Mouse (Mus musculus) midbrain, postnatal 0 days (tissue): ENCODE measurements around the gene Mfsd14b. TPM values are rescaled to one million over a fixed set of nuclear protein-coding genes. Genes with fewer than 3 reads are reported as not detected.

Experiments
- ATAC-seq: fragments of 200-750 bp; cut with Nextera tagmentation; 2 replicates; pipeline ENCODE4 v1.8.0; 2017; ENCODE audit warnings: moderate number of reproducible peaks, mild to moderate bottlenecking, moderate TSS enrichment, moderate library complexity; ENCODE audit not compliant: low FRiP score
- DNase-seq: peaks from one replicate; pipeline ENCODE4 v3.0.0-alpha.2; 2015; ENCODE audit warnings: low spot score
- H3K27ac ChIP-seq: fragments of 300-500 bp; sonication (generic); 2 replicates; pipeline ENCODE4 v1.5.1; 2014; ENCODE audit warnings: low read depth, mild to moderate bottlenecking, low read length, mixed read lengths
- H3K27me3 ChIP-seq: fragments of 300-500 bp; sonication (generic); 2 replicates; pipeline ENCODE4 v1.6.1; 2014; ENCODE audit warnings: low read length, control low read depth, mixed read lengths; ENCODE audit not compliant: insufficient read depth
- H3K36me3 ChIP-seq: fragments of 300-500 bp; sonication (generic); 2 replicates; pipeline ENCODE4 v1.6.1; 2014; ENCODE audit warnings: low read length, control low read depth, mixed read lengths; ENCODE audit not compliant: insufficient read depth
- H3K4me1 ChIP-seq: fragments of 300-500 bp; sonication (generic); 2 replicates; pipeline ENCODE4 v1.6.1; 2014; ENCODE audit warnings: mild to moderate bottlenecking, control low read depth, antibody characterized with exemption, low read length, mixed read lengths; ENCODE audit not compliant: insufficient read depth
- H3K4me2 ChIP-seq: fragments of 300-500 bp; sonication (generic); 2 replicates; pipeline ENCODE4 v1.6.1; 2014; ENCODE audit warnings: low read depth, mild to moderate bottlenecking, low read length, mixed read lengths; ENCODE audit not compliant: poor library complexity, severe bottlenecking
- H3K4me3 ChIP-seq: fragments of 300-500 bp; sonication (generic); 2 replicates; pipeline ENCODE4 v1.5.1; 2014; ENCODE audit warnings: low read depth, mild to moderate bottlenecking, low read length, moderate library complexity
- H3K9ac ChIP-seq: fragments of 300-500 bp; sonication (generic); replicated peaks from 2 replicates; pipeline ENCODE4 v1.6.1; 2014; ENCODE audit warnings: mild to moderate bottlenecking, low read length, moderate library complexity, mixed read lengths; ENCODE audit not compliant: poor library complexity, severe bottlenecking
- H3K9me3 ChIP-seq: fragments of 300-500 bp; sonication (generic); 2 replicates; pipeline ENCODE4 v1.6.1; 2016; ENCODE audit warnings: low read length, control low read depth
- CTCF ChIP-seq: IDR thresholded peaks from 2 replicates; pipeline ENCODE4 v1.5.1; 2016; ENCODE audit warnings: antibody characterized with exemption, mild to moderate bottlenecking
- WGBS: fragments of 180-500 bp; shearing (Covaris S2); extraction: QIAGEN DNeasy Blood & Tissue Kit; methylation state at CpG from one replicate; pipeline ENCODE4 v1.1.7; 2014; 5-methylcytosine and 5-hydroxymethylcytosine counted together
- polyA plus RNA-seq: library from polyadenylated mRNA; unstranded; fragments of >200 nt; fragmentation: Nextera tagmentation; extraction: Ambion mirVana; gene quantifications from 2 replicates; pipeline ENCODE4 v1.2.1, GENCODE M21; 2015
- total RNA-seq: library from RNA; depleted of rRNA; stranded (reverse); fragments of >200 nt; gene quantifications from 2 replicates; pipeline ENCODE4 v1.2.3, GENCODE M21; 2014

Mfsd14b gene
- total and polyA plus RNA-seq, 2 experiments from 2014 or later, result 18.2 to 42.2 TPM

DNA sequence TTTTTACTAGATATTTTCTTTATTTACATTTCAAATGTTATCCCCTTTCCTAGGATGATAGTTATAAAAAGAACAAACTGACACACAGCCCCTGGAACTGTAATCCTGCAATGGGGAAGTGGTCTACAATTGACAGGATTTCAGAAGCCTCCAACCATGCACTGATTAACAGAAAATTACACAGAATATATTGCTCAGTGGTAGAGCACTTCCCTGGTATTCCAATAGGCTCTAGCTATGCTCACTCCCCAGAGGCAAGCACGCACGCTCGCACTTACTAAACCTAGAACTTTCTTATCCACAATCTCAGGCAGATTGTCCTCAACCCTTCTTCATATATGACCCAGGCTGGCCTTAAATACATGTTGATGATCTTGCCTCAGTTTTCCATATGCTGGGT lies 464 bp upstream of the Mfsd14b start:
- ATAC-seq (peak; percentile 52), DNase-seq (peak; percentile 6)
- Histone ChIP-seq H3K9ac (peak overlapping the region; percentile 81), H3K27ac (peak overlapping the region; percentile 64), H3K4me3 (peak overlapping the region; percentile 73), H3K4me2 (peak overlapping the region; percentile 86), H3K36me3 (no peaks in the 10 kb centered on the region), H3K27me3 (no peaks in the 10 kb centered on the region), H3K9me3 (no peaks in the 10 kb centered on the region), H3K4me1 (peaks cover 3% of the 10 kb centered on the region; the same call in 1 of the 2 replicates)
- TF ChIP-seq CTCF, result no peak
- WGBS, result 61% methylated on average over 3 of the region's 3 CpGs

DNA sequence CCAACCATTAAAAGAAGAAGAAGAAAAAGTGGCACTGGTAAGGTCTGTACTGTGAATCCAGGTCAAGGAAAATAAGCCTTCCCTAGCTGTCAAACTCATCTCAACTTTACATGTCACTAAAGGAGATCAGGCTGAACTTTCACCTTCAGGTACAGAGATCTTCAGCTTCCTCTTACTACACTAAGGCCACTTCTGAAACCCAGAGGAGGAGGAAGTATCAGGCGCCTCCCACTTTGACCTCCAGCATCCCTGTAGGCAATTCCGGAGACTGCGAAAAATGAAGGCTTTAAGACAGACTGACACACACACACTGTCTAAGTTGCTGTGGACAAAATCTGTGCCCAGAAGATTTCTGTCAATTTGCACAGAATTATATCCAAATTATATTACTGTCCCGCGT lies 814 bp downstream of the Mfsd14b start:
- DNase-seq (peak; percentile 0), ATAC-seq (no peak)
- H3K27ac ChIP-seq, result peak overlapping the region; percentile 64
- WGBS, result 1% methylated on average over 5 of the region's 5 CpGs
- no peak for TF ChIP-seq CTCF
- H3K4me2 ChIP-seq, result peak overlapping the region; percentile 86
- H3K9me3 ChIP-seq, result no peaks in the 10 kb centered on the region
- no peaks in the 10 kb centered on the region for H3K27me3 ChIP-seq
- H3K4me1 ChIP-seq, result peaks cover 3% of the 10 kb centered on the region; the same call in 1 of the 2 replicates
- no peaks in the 10 kb centered on the region for H3K36me3 ChIP-seq
- peak overlapping the region; percentile 73 for H3K4me3 ChIP-seq
- peak overlapping the region; percentile 81 for H3K9ac ChIP-seq

DNA sequence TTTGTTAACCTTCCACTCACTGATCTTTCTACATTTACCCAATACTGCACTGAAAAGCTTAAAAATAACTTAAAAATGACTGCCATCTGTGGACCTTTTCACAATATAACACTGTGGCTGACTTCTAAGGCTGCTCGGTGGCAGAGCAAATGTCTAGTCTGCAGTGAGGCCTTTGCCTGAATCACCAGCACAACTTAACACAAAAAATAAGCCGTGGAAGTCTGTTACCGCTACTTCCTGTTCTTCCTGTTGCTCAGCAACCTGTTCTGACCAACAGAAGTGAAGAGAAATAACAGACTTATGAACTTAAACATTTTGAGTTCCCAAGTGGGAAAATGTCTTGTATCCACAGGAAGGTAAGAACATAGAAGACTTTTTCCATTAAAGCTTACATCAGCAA lies 11.5 kb downstream of the Mfsd14b start:
- Histone ChIP-seq H3K27me3 (no peaks in the 10 kb centered on the region), H3K27ac (no peak overlapping the region), H3K36me3 (no peaks in the 10 kb centered on the region), H3K4me1 (no peaks in the 10 kb centered on the region), H3K9me3 (0 out of 2 replicates have a peak, but pooled peaks cover 6% of the 10 kb centered on the region), H3K9ac (no peak overlapping the region), H3K4me3 (no peak overlapping the region), H3K4me2 (no peak overlapping the region)
- TF ChIP-seq CTCF, result no peak
- 91% methylated on average over 3 of the region's 3 CpGs for WGBS
- ATAC-seq (no peak), DNase-seq (no peak)

- H3K4me2 ChIP-seq, result no peak overlapping the region
- H3K4me3 ChIP-seq, result no peak overlapping the region
- no peak overlapping the region for H3K27ac ChIP-seq
- no peaks in the 10 kb centered on the region for H3K36me3 ChIP-seq
- H3K9ac ChIP-seq, result no peak overlapping the region
- H3K27me3 ChIP-seq, result no peaks in the 10 kb centered on the region
- 96% methylated on average over 9 of the region's 9 CpGs for WGBS
- ATAC-seq (no peak), DNase-seq (no peak)
- no peaks in the 10 kb centered on the region for H3K4me1 ChIP-seq
- H3K9me3 ChIP-seq, result 0 out of 2 replicates have a peak, but pooled peaks cover 3% of the 10 kb centered on the region
- TF ChIP-seq CTCF, result no peak
Measured at GRCm38 (mm10) chr13:65100678-65101077, 12.1 kb downstream of the Mfsd14b start.

- DNase-seq (no peak), ATAC-seq (no peak)
- Histone ChIP-seq H3K27me3 (no peaks in the 10 kb centered on the region), H3K9me3 (0 out of 2 replicates have a peak, but pooled peaks cover 3% of the 10 kb centered on the region), H3K4me3 (no peak overlapping the region), H3K27ac (no peak overlapping the region), H3K9ac (no peak overlapping the region), H3K4me2 (no peak overlapping the region), H3K4me1 (no peaks in the 10 kb centered on the region), H3K36me3 (no peaks in the 10 kb centered on the region; the same call in 1 of the 2 replicates)
- no peak for TF ChIP-seq CTCF
Measured at GRCm38 (mm10) chr13:65097018-65097417, 15.8 kb downstream of the Mfsd14b start.

DNA sequence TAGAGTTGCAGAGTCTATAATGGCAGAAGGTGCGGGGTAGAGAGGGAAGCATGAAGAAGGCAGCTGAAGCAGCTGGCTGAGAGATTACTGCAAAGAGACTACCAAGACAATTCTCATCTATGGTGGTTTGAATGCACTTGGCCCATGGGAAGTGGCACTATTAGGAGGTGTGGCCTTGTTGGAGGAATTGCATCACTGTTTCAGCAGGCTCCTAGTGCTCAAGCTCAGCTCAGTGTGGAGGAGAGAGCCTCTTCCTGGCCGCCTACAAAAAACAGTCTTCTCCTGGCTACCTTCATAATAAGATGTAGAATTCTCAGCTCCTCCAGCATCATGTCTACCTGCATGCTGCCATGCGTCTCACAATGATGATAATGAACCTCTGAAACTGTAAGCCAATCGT lies 16.9 kb downstream of the Mfsd14b start:
- no peak overlapping the region for H3K9ac ChIP-seq
- no peaks in the 10 kb centered on the region for H3K4me1 ChIP-seq
- H3K27ac ChIP-seq, result no peak overlapping the region
- H3K9me3 ChIP-seq, result 0 out of 2 replicates have a peak, but pooled peaks cover 3% of the 10 kb centered on the region
- no peak for TF ChIP-seq CTCF
- no peak overlapping the region for H3K4me3 ChIP-seq
- H3K36me3 ChIP-seq, result no peaks in the 10 kb centered on the region; the same call in 1 of the 2 replicates
- WGBS, result 95% methylated on average over 4 of the region's 4 CpGs
- DNase-seq (no peak), ATAC-seq (no peak)
- H3K4me2 ChIP-seq, result no peak overlapping the region
- no peaks in the 10 kb centered on the region for H3K27me3 ChIP-seq
